Mouse (Mus musculus): ENCODE measurements around the gene Adap1. TPM values are rescaled to one million over a fixed set of nuclear protein-coding genes. Genes with fewer than 3 reads are reported as not detected.

The Adap1 gene
- total and polyA plus RNA-seq, 3 experiments: 1.5 to 2.8 (median 1.7) TPM

GRCm38 (mm10) chr5:139234423-139234822, 91.0 kb downstream of the Adap1 start:
- no peaks in the 10 kb centered on the region for H3K27me3 ChIP-seq (ENCODE audit: control insufficient read depth, insufficient read depth, low read length)
- no peak overlapping the region for H3K9ac ChIP-seq (ENCODE audit: low read depth, low read length)
- TF ChIP-seq EP300 (IDR thresholded peaks at IDR 0.05; ENCODE audit: insufficient read depth, low read depth, low read length) (no peak), CTCF (IDR thresholded peaks at IDR 0.05) (no peak), POLR2A (IDR thresholded peaks at IDR 0.05; ENCODE audit: insufficient read depth, low read depth, low read length) (no peak)
- H3K4me1 ChIP-seq (ENCODE audit: control insufficient read depth, insufficient read depth, low read length): no peaks in the 10 kb centered on the region
- H3K27ac ChIP-seq: no peak overlapping the region
- intact Hi-C loops (cut with DNase I): no loop called here
- WGBS: 92% methylated on average over 4 of the region's 4 CpGs
- no peak for DNase-seq
- no peaks in the 10 kb centered on the region for H3K79me2 ChIP-seq (replicated peaks; ENCODE audit: control insufficient read depth, insufficient read depth, low read length)
- no peaks in the 10 kb centered on the region for H3K36me3 ChIP-seq (ENCODE audit: control insufficient read depth, insufficient read depth, low read length)
- no peak overlapping the region for H3K4me3 ChIP-seq

DNA sequence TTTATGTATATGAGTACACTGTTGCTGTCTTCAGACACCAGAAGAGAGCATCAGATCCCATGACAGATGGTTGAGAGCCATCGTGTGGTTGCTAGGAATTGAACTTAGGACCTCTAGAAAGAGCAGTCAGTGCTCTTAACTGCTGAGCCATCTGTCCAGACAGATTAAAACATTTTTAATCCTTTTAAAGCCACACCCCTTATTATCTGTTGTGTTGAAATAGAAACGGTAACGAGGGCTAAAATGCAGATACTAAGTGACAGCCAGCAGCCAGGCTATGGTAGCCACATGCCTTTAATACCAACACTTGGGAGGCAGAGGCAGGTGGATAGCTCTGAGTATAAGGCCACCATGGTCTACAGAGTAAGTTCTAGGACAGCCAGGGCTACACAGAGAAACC, 93.3 kb downstream of the Adap1 start:
- WGBS: 79% methylated on average over 3 of the region's 3 CpGs

GRCm38 (mm10) chr5:139229716-139230115, 95.7 kb downstream of the Adap1 start:
- intact Hi-C loops (cut with DNase I): no loop called here
- Histone ChIP-seq H3K36me3 (ENCODE audit: control insufficient read depth, insufficient read depth, low read length) (no peaks in the 10 kb centered on the region), H3K27me3 (ENCODE audit: control insufficient read depth, insufficient read depth, low read length) (no peaks in the 10 kb centered on the region), H3K79me2 (replicated peaks; ENCODE audit: control insufficient read depth, insufficient read depth, low read length) (no peaks in the 10 kb centered on the region), H3K4me1 (ENCODE audit: control insufficient read depth, insufficient read depth, low read length) (no peaks in the 10 kb centered on the region), H3K9ac (ENCODE audit: low read depth, low read length) (no peak overlapping the region), H3K27ac (no peak overlapping the region), H3K4me3 (no peak overlapping the region)
- 98% methylated on average over 3 of the region's 3 CpGs for WGBS
- no peak for DNase-seq
- no peak for TF ChIP-seq POLR2A (IDR thresholded peaks at IDR 0.05; ENCODE audit: insufficient read depth, low read depth, low read length)
- no peak for TF ChIP-seq EP300 (IDR thresholded peaks at IDR 0.05; ENCODE audit: insufficient read depth, low read depth, low read length)
- TF ChIP-seq CTCF (IDR thresholded peaks at IDR 0.05): no peak

More for the DNA sequence above, 93.3 kb downstream of the Adap1 start:
- Histone ChIP-seq H3K4me1 (ENCODE audit: control insufficient read depth, insufficient read depth, low read length) (no peaks in the 10 kb centered on the region), H3K27ac (no peak overlapping the region), H3K9ac (ENCODE audit: low read depth, low read length) (no peak overlapping the region), H3K27me3 (ENCODE audit: control insufficient read depth, insufficient read depth, low read length) (no peaks in the 10 kb centered on the region), H3K79me2 (replicated peaks; ENCODE audit: control insufficient read depth, insufficient read depth, low read length) (no peaks in the 10 kb centered on the region), H3K36me3 (ENCODE audit: control insufficient read depth, insufficient read depth, low read length) (no peaks in the 10 kb centered on the region), H3K4me3 (no peak overlapping the region)
- TF ChIP-seq CTCF (IDR thresholded peaks at IDR 0.05): no peak
- no peak for TF ChIP-seq EP300 (IDR thresholded peaks at IDR 0.05; ENCODE audit: insufficient read depth, low read depth, low read length)
- no peak for TF ChIP-seq POLR2A (IDR thresholded peaks at IDR 0.05; ENCODE audit: insufficient read depth, low read depth, low read length)
- intact Hi-C loops (cut with DNase I): no loop called here
- no peak for DNase-seq

DNA sequence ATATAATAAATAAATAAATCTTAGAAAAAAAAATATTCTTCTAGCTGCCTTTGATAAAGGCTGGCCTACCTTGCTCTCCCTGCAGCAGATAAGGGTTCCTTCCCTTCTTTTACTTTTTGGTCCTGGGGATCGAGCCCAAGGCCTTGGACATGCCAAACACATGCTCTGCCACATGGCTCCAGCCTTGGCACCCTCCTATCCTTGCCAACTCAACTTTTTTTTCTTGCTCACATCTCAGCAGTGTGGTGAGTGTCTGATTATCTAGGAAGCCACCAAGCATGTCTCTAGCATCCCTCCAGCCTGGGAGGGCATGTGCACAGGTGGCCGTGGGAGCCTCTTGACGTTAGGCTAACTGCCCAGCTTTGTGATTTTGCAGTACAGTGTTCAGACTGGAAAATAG, 97.1 kb downstream of the Adap1 start:
- intact Hi-C loops (cut with DNase I): no loop called here
- Histone ChIP-seq H3K4me3 (no peak overlapping the region), H3K27me3 (ENCODE audit: control insufficient read depth, insufficient read depth, low read length) (no peaks in the 10 kb centered on the region), H3K27ac (no peak overlapping the region), H3K9ac (ENCODE audit: low read depth, low read length) (no peak overlapping the region), H3K36me3 (ENCODE audit: control insufficient read depth, insufficient read depth, low read length) (no peaks in the 10 kb centered on the region), H3K4me1 (ENCODE audit: control insufficient read depth, insufficient read depth, low read length) (no peaks in the 10 kb centered on the region), H3K79me2 (replicated peaks; ENCODE audit: control insufficient read depth, insufficient read depth, low read length) (no peaks in the 10 kb centered on the region)
- 94% methylated on average over 3 of the region's 3 CpGs for WGBS
- TF ChIP-seq POLR2A (IDR thresholded peaks at IDR 0.05; ENCODE audit: insufficient read depth, low read depth, low read length) (no peak), EP300 (IDR thresholded peaks at IDR 0.05; ENCODE audit: insufficient read depth, low read depth, low read length) (no peak)
- no peak for DNase-seq

DNA sequence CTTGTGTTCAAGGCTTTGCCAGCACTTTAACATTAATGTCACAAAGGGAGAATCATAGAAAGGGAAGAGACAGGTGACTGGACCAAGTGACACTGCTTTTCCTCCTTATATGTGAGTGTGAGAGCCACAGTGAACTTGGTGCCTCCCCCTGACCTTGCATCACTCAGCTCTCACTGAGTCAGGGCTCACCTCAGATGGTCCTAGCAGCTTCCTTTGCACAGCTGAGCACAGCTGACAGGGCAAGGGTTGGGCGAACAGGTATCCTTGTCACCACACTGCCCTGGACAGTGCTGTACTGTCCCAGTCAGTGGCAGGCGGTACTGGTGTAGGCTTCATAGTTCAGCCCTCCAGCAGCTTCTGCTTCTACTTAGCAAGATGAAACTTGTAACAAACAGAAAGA, 97.8 kb downstream of the Adap1 start:
- no peak overlapping the region for H3K4me3 ChIP-seq
- H3K27me3 ChIP-seq (ENCODE audit: control insufficient read depth, insufficient read depth, low read length): no peaks in the 10 kb centered on the region
- TF ChIP-seq CTCF (IDR thresholded peaks at IDR 0.05) (no peak), POLR2A (IDR thresholded peaks at IDR 0.05; ENCODE audit: insufficient read depth, low read depth, low read length) (no peak), EP300 (IDR thresholded peaks at IDR 0.05; ENCODE audit: insufficient read depth, low read depth, low read length) (no peak)
- no peak for DNase-seq
- intact Hi-C loops (cut with DNase I): no loop called here
- WGBS: 98% methylated on average over 2 of the region's 2 CpGs
- H3K36me3 ChIP-seq (ENCODE audit: control insufficient read depth, insufficient read depth, low read length): no peaks in the 10 kb centered on the region
- H3K27ac ChIP-seq: no peak overlapping the region
- H3K9ac ChIP-seq (ENCODE audit: low read depth, low read length): no peak overlapping the region
- no peaks in the 10 kb centered on the region for H3K4me1 ChIP-seq (ENCODE audit: control insufficient read depth, insufficient read depth, low read length)
- H3K79me2 ChIP-seq (replicated peaks; ENCODE audit: control insufficient read depth, insufficient read depth, low read length): no peaks in the 10 kb centered on the region

- Histone ChIP-seq H3K27me3 (ENCODE audit: control insufficient read depth, insufficient read depth, low read length) (no peaks in the 10 kb centered on the region), H3K79me2 (replicated peaks; ENCODE audit: control insufficient read depth, insufficient read depth, low read length) (no peaks in the 10 kb centered on the region), H3K4me3 (no peak overlapping the region), H3K9ac (ENCODE audit: low read depth, low read length) (no peak overlapping the region), H3K36me3 (ENCODE audit: control insufficient read depth, insufficient read depth, low read length) (no peaks in the 10 kb centered on the region), H3K4me1 (ENCODE audit: control insufficient read depth, insufficient read depth, low read length) (no peaks in the 10 kb centered on the region), H3K27ac (no peak overlapping the region)
- 96% methylated on average over 4 of the region's 4 CpGs for WGBS
- no peak for DNase-seq
- intact Hi-C loops (cut with DNase I): no loop called here
- TF ChIP-seq CTCF (IDR thresholded peaks at IDR 0.05): no peak
- no peak for TF ChIP-seq POLR2A (IDR thresholded peaks at IDR 0.05; ENCODE audit: insufficient read depth, low read depth, low read length)
- TF ChIP-seq EP300 (IDR thresholded peaks at IDR 0.05; ENCODE audit: insufficient read depth, low read depth, low read length): no peak
Measured at GRCm38 (mm10) chr5:139227236-139227635, 98.2 kb downstream of the Adap1 start.

Measured in heart, adult 2 months (tissue).